11 mouse cellular contexts compared by ENCODE assay signal in the genomic region with DNA sequence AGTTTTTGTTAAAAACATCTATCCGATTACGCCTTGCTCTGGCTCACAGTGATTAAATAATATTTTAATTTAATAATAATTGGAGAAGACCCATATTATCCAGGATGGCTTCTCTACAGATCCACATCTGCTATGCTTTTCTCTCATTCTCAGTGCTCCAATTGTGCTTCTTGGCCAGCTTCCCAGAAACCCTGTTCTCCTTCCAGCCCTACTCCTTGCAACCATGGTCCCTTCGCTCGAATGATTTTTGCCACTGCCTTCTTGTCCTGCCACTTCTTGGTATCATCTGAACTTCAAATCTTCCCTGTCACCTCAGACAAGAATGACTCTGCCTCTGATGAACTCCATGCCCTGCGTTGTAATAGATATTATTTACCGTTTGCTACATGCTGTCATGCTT.
DNase-seq lines count a peak whose midpoint lies in the region; ATAC-seq and TF ChIP-seq lines count a peak whose summit lies in the region.
"Had no signal": no experiment of that assay in that cellular context is flagged by ENCODE, and none has a peak within 500 bp of the region (broad histone marks: within the 10 kb centered on the region; RNA-seq: fewer than 3 reads in every experiment).

No protein-coding gene starts in this region.

- DNase-seq in heart, adult 2 months: peak; percentile 14 to 19
- no peak for DNase-seq in heart, embryonic 10.5 days (ENCODE audit: low spot score)
- DNase-seq in right cerebral cortex, adult 18-20 months: peak; percentile 7
- DNase-seq in right cerebral cortex, postnatal 25 days: no peak
- peak; percentile 17 to 53 for DNase-seq in cerebellum, postnatal 25 days
- peak; percentile 27 for DNase-seq in skeletal muscle tissue, adult 2 months (ENCODE audit: low read depth, low spot score)
- no peak for DNase-seq in midbrain, embryonic 11.5 days (ENCODE audit: low spot score, missing footprints)
- DNase-seq: kidney, adult 9 months; layer of hippocampus, postnatal 36 days had no signal

- H3K4me3 ChIP-seq in heart, adult 2 months: no peak overlapping the region
- H3K4me3 ChIP-seq in heart, embryonic 10.5 days: no peak overlapping the region
- H3K4me3 ChIP-seq in midbrain, embryonic 11.5 days (ENCODE audit: low read depth, low read length): no peak overlapping the region
- H3K4me3 ChIP-seq: hindbrain, embryonic 10.5 days; megakaryocyte, embryonic 14.5 days had no signal

- TF ChIP-seq POLR2A in heart, adult 2 months (IDR thresholded peaks at IDR 0.05; ENCODE audit: insufficient read depth, low read depth, low read length): no peak

- no peaks in the 10 kb centered on the region for H3K27me3 ChIP-seq in heart, adult 2 months (ENCODE audit: control insufficient read depth, insufficient read depth, low read length)
- H3K27me3 ChIP-seq in heart, embryonic 10.5 days (ENCODE audit: insufficient read depth, poor library complexity, severe bottlenecking): no peaks in the 10 kb centered on the region
- no peaks in the 10 kb centered on the region for H3K27me3 ChIP-seq in midbrain, embryonic 11.5 days (ENCODE audit: control insufficient read depth, insufficient read depth, low read length)
- H3K27me3 ChIP-seq: megakaryocyte, embryonic 14.5 days had no signal

- TF ChIP-seq EP300 in heart, adult 2 months (IDR thresholded peaks at IDR 0.05; ENCODE audit: insufficient read depth, low read depth, low read length): no peak

- H3K4me2 ChIP-seq in midbrain, embryonic 11.5 days: no peak overlapping the region

- H3K27ac ChIP-seq in heart, adult 2 months: peak overlapping the region; percentile 18; the same call in 1 of the 2 replicates
- no peak overlapping the region for H3K27ac ChIP-seq in heart, embryonic 10.5 days
- no peak overlapping the region for H3K27ac ChIP-seq in midbrain, embryonic 11.5 days (ENCODE audit: low read depth, low read length)
- H3K27ac ChIP-seq: hindbrain, embryonic 10.5 days had no signal

- WGBS in heart, adult 2 months: 79% methylated on average over 6 of the region's 6 CpGs
- WGBS in heart, embryonic 10.5 days: 87% methylated on average over 6 of the region's 6 CpGs
- WGBS in midbrain, embryonic 11.5 days: 93% methylated on average over 6 of the region's 6 CpGs

- no peak for TF ChIP-seq CTCF in heart, adult 2 months (IDR thresholded peaks at IDR 0.05)

- H3K4me1 ChIP-seq in heart, adult 2 months (ENCODE audit: control insufficient read depth, insufficient read depth, low read length): peaks cover 1% of the 10 kb centered on the region
- no peaks in the 10 kb centered on the region for H3K4me1 ChIP-seq in heart, embryonic 10.5 days
- no peaks in the 10 kb centered on the region for H3K4me1 ChIP-seq in midbrain, embryonic 11.5 days (ENCODE audit: control insufficient read depth, insufficient read depth, low read length)
- H3K4me1 ChIP-seq: hindbrain, embryonic 10.5 days; megakaryocyte, embryonic 14.5 days had no signal

- no peaks in the 10 kb centered on the region for H3K79me2 ChIP-seq in heart, adult 2 months (replicated peaks; ENCODE audit: control insufficient read depth, insufficient read depth, low read length)

- H3K9ac ChIP-seq in heart, adult 2 months (ENCODE audit: low read depth, low read length): no peak overlapping the region
- H3K9ac ChIP-seq in midbrain, embryonic 11.5 days (ENCODE audit: low read length): no peak overlapping the region

- no peak for ATAC-seq in midbrain, embryonic 11.5 days (ENCODE audit: low FRiP score)

- no peaks in the 10 kb centered on the region for H3K9me3 ChIP-seq in heart, embryonic 10.5 days
- H3K9me3 ChIP-seq in midbrain, embryonic 11.5 days (ENCODE audit: control insufficient read depth, low read length): no peaks in the 10 kb centered on the region
- H3K9me3 ChIP-seq: hindbrain, embryonic 10.5 days had no signal

- H3K36me3 ChIP-seq in heart, adult 2 months (ENCODE audit: control insufficient read depth, insufficient read depth, low read length): no peaks in the 10 kb centered on the region
- H3K36me3 ChIP-seq in heart, embryonic 10.5 days: no peaks in the 10 kb centered on the region
- H3K36me3 ChIP-seq in midbrain, embryonic 11.5 days (ENCODE audit: control insufficient read depth, insufficient read depth, low read length): no peaks in the 10 kb centered on the region
- H3K36me3 ChIP-seq: hindbrain, embryonic 10.5 days had no signal

- intact Hi-C loops in heart, adult 2 months (cut with DNase I): no loop called here

Comparison
In these comparisons a context has a peak if more than half of its experiments do, and no peak if none do; other contexts are left out.
1. DNase-seq: peak in heart, adult 2 months (2 of 2), right cerebral cortex, adult 18-20 months (single experiment), cerebellum, postnatal 25 days (2 of 2) and skeletal muscle tissue, adult 2 months (single experiment); none in heart, embryonic 10.5 days (single experiment), right cerebral cortex, postnatal 25 days (single experiment) and midbrain, embryonic 11.5 days (single experiment).